Mouse (Mus musculus) erythroid progenitor cell, adult 5-6 weeks (primary cell): ENCODE measurements around the gene Ccng1. TPM values are rescaled to one million over a fixed set of nuclear protein-coding genes. Genes with fewer than 3 reads are reported as not detected.

Source experiments
- ATAC-seq: replicated peaks from 2 replicates; pipeline ENCODE4 v1.8.0; 2016; ENCODE audit warnings: moderate number of reproducible peaks, mild to moderate bottlenecking, moderate TSS enrichment, inconsistent platforms; ENCODE audit not compliant: poor library complexity, low FRiP score, severe bottlenecking
- total RNA-seq, 2 experiments: library from RNA; stranded (forward) in 1 of 2; stranded (reverse) in 1 of 2; fragments of 150-400 nt in 1 of 2; fragments of 186-747, 209-891 nt in 1 of 2; gene quantifications; 2 replicates each; pipeline versions ENCODE4 v1.2.3 to v1.2.4; 2015 to 2017; ENCODE audit warnings: low replicate concordance in 2 of 2

Ccng1 gene
- total RNA-seq (2015; ENCODE audit: low replicate concordance) (32.4 and 36.0 TPM in 2 replicates), total RNA-seq (2017; ENCODE audit: low replicate concordance) (14.5 and 16.3 TPM in 2 replicates)

DNA sequence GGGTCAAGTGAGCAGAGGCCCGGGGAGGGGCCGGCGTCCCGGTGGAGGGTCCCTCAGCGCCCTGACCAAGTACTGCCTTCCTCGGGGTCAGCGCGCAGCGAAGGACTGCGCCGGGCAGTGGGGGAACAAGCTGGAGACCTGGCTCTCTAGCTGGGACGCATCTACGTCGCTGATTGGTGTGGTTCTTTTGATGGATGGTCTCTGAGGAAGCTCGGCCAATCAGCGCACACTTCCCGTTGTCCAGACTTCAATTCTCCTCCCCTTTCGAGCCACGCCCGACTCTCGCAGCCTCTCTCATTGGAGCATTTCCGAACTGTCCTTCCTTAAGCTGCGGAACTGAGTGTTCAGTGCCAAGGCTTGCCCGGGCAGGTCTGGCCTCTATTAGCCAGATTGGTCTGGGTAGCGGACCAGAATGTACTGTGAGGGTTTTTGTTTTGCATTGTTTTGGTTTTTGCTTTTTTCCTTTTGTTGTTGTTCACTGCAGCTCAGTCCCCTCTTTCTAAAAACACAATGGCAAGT, at the start of gene Ccng1:
Gene Ccng1 (minus strand): TSS at position 203 of the 519 bp plus-strand sequence.
- peak; percentile 98 for ATAC-seq

GRCm38 (mm10) chr11:40790307-40790706, 35.2 kb upstream of the Ccng1 start:
- no peak for ATAC-seq

DNA sequence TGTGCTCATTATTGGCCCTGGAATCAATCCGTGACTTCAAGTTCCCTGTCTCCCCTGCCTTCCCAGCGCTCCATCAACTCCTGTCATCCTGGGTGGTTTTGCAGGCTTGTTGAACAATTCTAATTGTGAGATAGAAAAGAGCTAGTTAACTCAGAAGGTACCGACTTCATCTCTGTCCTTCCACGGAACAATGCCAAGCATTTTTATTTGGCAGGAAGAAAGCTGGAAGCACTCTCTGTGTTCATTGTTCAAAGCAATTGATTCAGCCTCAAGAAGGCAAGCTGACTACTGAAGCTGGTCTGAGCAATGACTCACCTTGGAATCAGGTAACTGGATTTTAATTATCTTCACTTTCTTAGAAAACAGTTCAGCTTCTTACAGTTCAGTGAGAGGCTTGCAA, 34.6 kb upstream of the Ccng1 start:
- no peak for ATAC-seq

- no peak for ATAC-seq
Measured at GRCm38 (mm10) chr11:40786900-40787299, 31.8 kb upstream of the Ccng1 start.

- ATAC-seq: no peak
Measured at GRCm38 (mm10) chr11:40784326-40784725, 29.2 kb upstream of the Ccng1 start.

GRCm38 (mm10) chr11:40783346-40783745, 28.2 kb upstream of the Ccng1 start:
- ATAC-seq: no peak

DNA sequence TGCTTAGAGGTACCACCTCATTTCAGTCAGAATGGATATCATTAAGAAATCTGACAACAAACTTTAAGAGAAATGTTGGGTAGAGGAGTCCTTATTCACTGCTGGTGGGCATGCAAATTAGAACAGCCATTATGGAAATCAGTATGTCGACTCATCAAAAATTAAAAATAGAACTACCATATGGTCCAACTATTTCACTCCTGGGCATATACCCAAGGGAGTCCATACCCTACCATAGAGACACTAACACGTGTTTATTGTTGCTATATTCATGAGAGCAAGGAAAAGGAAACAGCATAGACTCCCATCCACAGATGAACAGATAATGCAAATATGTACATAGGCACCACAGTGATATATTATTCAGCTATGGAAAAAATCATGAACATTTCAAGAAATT, 26.7 kb upstream of the Ccng1 start:
- ATAC-seq: no peak

GRCm38 (mm10) chr11:40775315-40776269, 20.5 kb upstream of the Ccng1 start:
- ATAC-seq: no peak

GRCm38 (mm10) chr11:40764690-40765089, 9.6 kb upstream of the Ccng1 start:
- ATAC-seq: no peak

DNA sequence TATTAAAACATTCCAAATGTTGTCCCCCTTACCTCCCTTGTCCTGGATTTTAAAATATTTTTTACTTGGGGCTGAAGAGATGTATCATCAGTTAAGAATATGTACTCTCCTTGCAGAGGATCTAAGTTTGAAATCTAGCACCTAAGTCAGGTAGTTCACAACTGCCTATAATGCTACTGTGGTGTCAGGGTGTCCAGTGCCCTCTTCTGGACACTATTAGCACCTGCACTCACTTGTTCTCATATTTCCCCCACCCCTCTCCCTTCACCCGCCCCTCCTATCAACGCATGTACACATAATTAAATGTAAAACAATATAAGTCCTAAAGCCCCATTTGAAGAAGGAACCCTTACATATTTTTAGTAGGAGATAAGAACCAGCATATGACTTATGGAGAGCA, 8.3 kb upstream of the Ccng1 start:
- ATAC-seq: 0 out of 2 replicates have a peak, but pooled peaks have one; percentile 57

- no peak for ATAC-seq
Measured at GRCm38 (mm10) chr11:40759896-40760295, 4.8 kb upstream of the Ccng1 start.

DNA sequence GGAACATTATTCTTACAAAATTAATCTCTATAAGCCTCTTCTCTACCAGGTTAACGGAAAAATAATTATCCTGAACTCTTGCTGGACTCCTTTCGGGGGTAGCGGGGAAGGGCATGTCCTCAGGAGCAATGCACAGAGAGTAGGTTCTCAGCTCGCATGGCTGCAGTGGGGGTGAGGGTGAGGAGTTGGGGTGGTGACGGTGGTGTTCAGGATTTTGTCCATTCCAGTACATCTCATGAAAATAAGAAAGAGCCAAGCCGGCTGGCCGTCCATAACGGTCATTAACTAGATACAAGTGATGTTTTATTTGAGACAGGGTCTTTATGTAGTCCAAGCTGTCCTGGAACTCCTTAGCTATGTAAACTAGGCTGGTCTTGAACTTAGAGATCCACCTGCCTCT, 857 bp upstream of the Ccng1 start:
- ATAC-seq: no peak

GRCm38 (mm10) chr11:40754664-40755107, 425 bp downstream of the Ccng1 start:
- ATAC-seq: peak; percentile 69

GRCm38 (mm10) chr11:40753836-40754235, 1.3 kb downstream of the Ccng1 start:
- ATAC-seq: no peak

- no peak for ATAC-seq
Measured at GRCm38 (mm10) chr11:40747716-40748115, 7.4 kb downstream of the Ccng1 start.

- ATAC-seq: no peak
Measured at GRCm38 (mm10) chr11:40746361-40746760, 8.8 kb downstream of the Ccng1 start.

DNA sequence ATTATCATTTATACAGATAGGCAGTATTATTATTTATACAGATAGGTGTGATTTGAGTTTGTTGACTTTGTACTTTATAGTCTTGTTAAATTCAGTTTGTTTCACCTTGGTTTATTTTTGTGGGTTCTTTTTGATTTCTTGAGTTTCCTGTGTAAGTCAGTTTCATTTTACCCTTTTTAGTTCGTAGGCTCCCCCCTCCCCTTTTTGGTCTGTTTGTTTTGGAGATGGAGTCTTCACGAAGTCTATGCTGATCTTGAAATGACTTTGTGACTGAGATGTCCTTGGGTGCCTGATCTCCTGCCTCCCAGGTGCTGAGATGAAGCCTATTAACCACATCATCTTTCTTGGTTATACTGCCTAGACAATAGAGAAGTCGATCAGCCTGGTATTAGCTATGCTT, 10.8 kb downstream of the Ccng1 start:
- no peak for ATAC-seq

- no peak for ATAC-seq
Measured at GRCm38 (mm10) chr11:40741605-40742262, 13.4 kb downstream of the Ccng1 start.

DNA sequence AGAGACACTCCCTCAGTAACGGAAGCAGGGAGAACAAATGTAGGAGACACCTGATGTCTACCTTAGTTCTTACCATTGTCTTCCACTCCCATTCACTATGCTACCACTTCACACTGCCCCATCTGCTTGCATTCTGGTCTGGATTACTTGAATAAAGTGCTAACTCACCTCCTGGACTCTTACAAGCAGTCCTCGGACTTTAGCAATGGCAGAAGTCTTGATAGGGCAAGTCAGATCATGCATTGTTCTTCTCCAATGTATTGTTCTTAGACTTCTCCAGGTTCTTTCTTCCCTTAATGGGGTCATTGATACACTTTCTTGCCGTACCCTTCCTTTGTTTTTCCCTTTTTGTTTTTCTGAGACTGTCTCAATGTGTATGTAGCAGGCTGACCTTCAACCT, 17.7 kb downstream of the Ccng1 start:
- ATAC-seq: no peak

GRCm38 (mm10) chr11:40734251-40734752, 20.8 kb downstream of the Ccng1 start:
- ATAC-seq: no peak
